Mouse (Mus musculus) R1 (cell line): Measurements from ENCODE around the gene Farp2.
"Not testable (repeated sequence)": the region's sequence is repeated elsewhere in the genome, so short reads cannot be mapped to it uniquely, and the experiment has no call there.

Experiments used
- DNase-seq: peaks from one replicate; pipeline ENCODE4 v3.0.0-alpha.2; 2018; ENCODE audit warnings: low read depth, low spot score

The Farp2 gene

DNA sequence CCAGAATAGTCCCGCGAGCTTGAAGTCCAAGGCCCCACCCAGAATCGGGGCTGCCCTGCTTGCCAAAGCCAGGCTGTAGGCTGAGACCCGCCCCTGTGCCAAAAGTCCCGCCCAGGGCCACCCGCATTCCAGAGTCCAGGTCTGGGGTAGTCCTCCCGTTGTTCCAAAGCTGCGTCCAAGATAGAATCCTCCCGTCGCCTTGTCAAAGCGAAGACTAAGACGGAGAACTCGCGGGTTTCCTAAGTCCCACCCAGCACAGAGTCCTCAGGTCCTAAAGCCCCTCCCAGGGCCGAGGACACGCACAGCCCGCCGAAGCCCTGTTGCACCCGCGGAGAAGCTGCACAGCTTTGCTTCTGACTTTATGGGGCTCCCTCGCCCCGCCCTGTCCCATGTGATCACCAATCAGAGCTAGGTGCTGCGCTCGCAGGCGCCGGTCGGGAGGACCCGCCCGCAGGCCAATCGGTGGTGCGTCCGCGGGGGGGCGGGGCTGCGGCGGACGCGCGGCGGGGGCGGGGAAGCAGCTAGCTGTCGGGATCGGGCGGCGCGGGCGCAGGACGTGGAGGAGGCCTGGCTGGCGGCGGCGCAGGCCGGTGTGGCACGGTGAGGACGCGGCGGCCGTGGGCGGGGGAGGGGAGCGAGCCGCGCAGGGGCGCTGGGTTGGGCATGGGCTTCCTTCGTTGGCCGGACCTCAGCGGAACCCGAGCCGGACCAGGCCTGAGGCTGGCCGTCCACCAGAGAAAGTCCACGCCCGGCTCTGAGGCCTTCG, at the start of gene Farp2:
Gene Farp2, plus strand, starts transcription at position 495 of the 766 bp plus-strand sequence.
- DNase-seq = peak; percentile 98

DNA sequence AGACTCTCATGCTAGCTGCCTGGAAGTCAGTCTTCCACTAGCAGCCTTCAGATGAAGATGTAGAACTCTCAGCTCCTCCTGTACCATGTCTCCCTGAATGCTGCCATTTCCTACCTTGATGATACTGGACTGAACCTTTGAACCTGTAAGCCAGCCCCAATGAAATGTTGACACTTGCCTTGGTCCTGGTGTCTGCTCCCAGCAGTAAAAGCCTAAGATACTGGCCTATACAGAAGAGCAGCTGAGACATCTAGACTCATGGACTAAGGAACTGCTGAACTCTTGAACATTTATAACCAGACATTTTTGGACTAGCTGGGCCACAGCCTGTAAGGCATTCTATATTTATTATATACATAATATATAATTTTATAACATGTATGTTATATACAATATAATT, 46.8 kb upstream of the Farp2 start:
- DNase-seq = no peak

DNA sequence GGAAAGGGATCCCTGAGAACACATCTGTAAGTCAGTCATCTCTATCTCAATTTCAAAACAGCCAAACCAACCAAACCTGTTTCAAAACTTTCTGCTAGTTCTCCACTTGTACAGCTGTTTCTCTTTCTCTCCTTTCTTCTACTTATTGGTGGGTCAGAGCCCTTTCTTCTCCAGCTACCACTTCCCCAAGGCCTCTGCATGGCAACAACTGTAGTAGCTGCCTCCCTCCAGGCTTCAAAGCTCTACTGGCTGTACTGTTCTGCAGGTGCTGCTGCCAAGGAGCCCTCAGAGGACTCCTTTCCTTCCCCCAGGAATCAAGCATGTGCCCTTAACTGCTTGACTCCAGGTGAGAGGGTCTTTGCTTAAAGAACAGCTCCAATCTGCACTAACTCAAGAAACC, 46.1 kb upstream of the Farp2 start:
- DNase-seq = no peak

DNA sequence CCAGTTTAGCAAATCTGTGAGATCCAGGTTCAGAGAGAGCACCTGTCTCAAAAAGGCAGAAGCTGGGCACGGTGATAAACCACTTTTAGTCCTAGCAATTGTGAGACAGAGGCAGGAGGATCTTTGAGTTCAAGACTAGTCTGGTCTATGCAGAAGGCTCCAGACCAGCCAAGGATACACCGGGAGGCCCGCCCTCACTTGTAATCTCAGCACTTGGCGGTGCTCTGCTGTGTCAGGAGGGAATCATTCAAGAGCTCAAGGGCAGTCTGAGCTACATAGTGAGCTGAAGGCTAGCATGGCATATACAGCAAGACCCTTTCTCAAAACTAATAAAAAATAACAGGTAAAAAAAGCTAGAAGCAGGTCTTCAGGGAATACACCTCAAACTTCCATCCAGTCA, 43.3 kb upstream of the Farp2 start:
- DNase-seq = no peak

DNA sequence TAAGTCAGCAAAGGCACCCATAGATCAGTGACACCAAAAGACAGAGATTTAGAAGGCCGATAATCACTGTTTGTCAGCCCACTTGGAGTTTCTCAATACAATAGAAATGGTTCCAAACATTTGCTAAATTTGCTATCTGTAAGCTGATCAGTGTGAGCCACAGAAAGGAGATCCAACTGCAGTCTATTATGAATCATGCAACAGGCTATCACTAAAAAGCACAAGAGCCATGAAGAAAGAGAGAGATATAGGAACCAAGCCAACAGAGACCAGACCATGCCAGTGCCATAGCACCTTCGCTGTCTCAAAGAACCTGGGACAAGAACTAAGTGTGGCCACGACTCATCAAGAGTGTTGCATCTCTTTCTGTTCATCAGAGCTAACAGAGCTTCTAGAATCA, 36.2 kb upstream of the Farp2 start:
- no peak for DNase-seq

DNA sequence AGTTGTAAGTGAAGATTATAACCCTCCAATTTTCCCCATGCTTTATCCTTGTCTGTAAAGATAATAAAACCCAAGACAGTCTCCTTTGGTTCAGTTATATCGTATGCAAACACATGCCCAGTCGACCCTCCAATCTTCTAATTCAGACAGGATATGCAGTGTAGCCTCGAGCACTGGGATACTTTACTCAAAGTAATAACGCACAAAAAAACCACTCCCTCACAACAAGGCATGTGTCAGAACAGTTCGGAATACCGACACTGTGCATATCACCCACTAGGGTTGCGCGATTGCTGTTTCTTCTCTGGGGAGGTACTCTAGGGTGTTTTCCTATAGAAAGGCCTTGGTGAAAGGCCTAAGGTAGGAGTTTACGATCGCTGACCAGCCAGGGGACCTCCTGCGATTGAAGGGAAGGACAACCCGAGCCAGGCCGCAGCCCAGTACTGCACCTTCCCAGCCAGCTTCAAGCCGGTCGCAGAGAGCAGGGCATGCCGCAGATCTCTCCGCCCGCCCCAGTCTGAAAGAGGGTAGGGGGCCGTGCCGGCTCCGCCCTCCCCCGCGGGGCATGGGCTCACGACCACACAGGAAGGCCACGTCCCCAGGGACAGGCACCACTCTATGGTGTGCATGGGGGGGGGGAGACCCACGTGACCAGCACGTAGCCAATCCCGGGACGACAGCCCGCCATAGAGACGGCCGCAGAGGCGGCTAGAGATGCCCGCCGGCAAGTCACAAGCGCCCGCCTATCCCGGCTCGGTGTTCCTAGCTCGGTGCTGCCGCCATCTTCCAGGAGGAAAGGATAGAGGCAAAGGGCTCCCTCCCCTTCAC, 33.9 kb upstream of the Farp2 start:
- DNase-seq = peak; percentile 95

DNA sequence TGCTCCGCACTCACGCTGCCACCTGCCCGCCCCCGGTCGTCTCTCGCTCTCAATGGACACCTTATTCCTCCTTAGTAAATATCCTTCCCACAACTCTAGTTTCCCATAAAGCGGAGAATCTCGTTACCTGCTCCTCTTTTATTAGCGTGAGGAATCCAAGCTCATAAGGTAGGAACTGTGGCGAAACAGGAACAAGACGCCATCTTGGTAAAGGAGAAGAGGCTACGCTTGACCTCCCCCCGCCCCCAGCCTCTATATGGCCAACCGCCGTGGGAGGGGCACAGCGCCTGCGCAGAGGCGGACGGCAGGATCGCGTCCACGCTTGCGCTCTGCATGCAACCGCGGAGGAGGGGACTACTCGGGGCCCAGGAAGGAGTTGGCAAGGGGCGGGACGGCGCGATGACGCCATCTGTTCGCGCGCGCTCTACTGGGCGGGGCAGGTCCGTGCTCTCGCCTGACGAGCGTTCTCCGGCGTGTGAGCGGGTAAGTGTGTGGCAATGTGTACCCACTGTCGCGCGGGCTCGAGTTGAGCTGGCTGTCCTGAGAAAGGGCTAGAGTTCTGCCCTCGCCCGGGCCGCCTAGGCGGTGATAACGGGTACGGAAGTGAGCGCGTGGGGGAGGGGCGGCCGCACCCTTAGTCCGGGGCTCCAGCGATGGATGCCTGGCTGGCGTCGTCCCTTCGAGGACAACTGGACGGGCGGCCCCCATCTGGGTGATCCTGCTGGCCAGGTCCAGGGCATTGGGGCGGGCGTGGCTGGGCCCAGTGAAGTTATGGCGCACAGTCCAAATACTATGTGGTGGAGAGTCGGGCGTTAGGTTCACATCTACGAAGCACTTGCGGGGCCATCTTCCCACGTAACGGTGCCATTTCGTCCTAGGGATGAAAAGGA, 33.0 kb upstream of the Farp2 start, which contains the start of gene Hdlbp:
Gene Hdlbp, minus strand, starts transcription at position 230 of the 890 bp plus-strand sequence.
- DNase-seq = peak; percentile 98

DNA sequence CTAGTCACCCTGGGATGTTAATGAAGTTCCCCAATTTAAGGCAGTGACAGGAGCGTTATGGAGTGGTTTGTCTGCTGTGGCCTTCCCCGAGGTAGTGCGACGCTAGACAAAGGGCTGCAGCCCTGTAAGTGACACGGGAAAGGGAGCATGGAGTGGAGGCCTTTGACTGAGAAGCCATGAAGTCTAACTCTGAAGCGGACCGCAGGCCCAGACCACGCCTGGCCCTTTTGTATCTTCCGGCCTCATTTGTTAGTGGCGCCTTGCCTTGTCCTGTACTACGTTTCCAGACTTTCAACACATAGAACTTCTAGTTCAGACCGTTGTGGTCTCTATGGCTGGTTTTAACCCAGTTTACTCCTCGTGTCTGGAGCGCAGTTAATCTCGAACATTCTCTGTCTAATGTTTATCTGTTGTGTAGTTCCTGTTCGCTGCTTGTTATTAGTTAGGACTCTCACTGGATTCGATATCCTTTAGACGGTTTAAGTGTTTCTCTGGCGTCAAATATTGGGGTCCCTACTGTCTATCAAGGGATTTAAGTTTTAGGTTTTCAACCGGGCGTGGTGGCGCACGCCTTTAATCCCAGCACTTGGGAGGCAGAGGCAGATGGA, 32.3 kb upstream of the Farp2 start:
- DNase-seq = peak; percentile 54

DNA sequence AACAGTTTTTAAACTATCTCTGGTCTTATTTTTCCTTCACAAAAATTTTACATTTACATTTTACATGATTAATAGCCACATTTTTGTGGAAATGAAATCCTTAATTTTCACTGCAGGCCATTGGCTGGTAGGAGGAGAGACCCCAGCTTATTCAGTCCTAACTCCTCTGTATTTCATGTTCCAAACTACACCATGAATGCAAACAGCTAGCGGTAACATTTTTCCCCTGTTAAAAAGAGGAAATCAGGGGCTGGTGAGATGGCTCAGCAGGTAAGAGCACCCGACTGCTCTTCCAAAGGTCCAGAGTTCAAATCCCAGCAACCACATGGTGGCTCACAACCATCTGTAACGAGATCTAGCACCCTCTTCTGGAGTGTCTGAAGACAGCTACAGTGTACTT, 25.6 kb upstream of the Farp2 start:
- DNase-seq = not testable (repeated sequence)

DNA sequence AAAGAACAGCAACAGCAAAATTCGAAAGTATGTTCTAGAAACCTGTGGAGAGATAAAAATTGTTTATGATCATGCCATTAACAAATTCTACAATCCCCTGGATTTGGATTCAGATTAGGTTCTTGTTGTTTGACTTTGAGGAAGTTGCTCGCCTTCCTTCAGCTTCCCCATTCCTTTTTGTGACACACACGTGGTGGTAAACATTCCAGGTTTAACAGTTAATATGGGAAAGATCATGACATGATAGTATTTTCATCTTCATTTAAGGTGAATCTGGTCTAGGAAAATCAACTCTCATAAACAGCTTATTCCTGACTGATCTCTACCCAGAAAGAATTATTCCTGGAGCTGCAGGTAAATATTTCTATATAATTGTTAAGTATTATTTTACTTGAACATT, 16.6 kb upstream of the Farp2 start:
- no peak for DNase-seq

DNA sequence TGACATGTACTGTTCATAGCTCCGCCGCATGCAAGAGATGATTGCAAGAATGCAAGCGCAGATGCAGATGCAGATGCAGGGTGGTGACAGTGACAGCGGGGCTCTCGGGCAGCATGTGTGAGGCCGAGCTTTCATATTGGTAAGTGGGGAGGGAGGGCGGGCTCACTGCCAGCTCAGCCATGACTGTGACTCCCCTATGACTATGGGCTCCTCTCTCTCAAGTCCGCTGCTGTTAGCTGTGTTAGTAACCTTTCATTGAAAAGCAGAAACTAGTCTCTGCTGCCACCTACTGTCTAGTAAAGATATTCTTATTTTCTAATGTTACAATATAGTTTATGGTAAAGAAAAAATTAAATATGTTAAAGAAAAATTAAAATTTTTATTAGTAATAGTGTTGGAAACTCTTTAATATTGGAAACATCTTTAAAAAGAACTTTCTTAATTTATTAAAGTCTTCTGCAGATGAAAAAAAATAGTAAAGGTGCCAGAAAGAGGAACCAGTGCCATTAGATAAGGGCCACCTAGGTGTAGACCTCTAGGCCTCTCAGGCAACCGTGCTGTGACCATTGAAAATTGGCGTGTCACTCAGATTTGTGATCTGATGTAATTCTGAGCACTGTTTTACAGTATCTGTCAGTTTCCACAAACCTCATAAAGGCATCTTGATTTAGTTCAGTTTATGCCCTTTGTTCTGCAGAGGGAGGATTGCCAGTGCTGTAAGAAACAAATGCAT, 4.8 kb upstream of the Farp2 start:
- DNase-seq = peak; percentile 53

DNA sequence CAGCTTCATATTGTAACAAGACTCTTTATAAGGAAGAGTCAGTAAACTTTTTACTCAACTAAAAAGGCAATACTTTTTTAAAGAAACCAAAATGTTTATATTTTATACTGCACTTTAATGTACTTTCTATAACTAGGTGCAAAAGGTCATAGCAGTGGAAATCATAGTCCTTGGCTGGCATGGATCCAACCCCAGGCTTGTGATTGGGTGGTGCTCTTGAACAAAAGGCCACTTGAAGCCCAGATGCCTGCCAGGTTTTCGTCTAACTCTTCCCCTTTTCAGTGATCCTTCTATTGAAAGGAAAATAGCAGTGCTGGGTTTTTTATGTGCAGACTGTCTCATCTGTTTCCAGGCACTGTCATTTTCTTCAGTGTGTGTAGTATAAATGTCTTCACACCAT, 3.3 kb upstream of the Farp2 start:
- not testable (repeated sequence) for DNase-seq

DNA sequence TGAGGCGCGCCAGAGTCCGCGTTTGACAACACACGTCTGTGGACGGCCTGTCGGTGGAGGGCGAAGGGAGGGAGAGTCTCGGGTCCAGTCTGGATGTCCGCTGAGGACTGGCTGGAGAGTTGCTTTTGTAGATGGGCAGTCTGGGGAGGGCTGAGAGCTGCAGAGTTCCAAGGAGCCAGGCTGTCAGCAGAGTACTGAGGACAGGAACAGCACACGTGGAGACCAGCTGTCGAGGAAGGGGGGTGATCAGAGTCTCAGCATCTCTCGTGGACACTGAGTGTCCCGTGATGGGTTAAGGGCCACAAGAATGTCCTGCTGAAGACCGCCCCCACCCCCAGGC, 442 bp downstream of the Farp2 start:
- DNase-seq = no peak

DNA sequence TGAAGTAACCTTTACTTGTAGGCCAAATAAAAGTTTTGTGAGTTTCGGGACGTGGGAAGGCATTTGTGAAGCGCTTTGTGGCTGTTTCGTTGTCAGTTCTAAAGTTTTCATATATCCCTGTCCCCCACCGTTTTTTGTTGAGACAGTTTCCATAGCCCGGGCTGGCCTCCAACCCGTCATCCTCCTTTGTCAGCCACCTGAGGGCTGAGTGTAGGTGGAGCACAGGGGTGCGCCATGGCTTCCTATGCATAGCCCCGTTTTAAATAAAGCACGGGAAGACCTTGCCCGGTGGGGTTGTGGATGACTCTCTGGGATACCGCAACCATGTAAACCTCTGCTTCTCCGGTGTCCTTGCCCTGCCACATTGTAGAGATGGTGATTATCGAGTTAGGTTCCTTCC, 1.3 kb downstream of the Farp2 start:
- no peak for DNase-seq

DNA sequence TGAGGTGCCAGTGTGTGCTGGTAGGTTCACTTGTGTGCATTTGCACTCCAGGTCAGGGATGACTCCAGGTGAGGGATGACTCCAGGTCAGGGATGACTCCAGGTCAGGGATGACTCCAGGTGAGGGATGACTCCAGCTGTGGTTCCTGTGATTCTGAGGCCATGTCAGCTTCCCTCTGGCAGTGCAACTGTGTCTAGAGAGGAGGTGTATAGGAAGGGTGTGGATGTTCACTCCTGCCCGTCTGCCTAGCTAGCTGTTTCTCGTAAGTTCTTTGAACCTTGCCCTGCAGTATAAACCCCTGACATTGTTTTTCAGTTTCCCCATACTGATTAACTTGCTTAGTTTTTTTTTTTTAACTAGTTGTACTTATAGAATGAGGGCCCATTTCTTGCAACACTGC, 9.6 kb downstream of the Farp2 start:
- no peak for DNase-seq

DNA sequence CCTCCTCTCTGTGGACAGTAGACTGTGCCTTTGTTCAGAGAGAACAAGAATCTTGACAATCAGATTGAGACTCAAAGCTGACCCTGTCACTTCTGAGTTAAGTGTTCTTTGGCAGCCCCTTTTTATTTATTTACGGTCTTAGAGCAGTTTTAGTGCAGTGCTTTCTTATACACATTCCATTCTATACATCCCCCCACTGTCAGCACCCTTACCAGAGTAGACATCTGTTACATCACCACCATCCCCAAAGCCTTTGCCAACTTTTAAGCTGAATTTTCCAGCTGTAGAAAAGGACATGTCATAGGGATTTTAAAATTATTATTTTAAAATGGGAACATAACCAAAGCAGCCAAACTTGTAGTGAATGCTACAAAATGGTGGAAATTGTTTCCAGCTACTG, 10.4 kb downstream of the Farp2 start:
- no peak for DNase-seq

DNA sequence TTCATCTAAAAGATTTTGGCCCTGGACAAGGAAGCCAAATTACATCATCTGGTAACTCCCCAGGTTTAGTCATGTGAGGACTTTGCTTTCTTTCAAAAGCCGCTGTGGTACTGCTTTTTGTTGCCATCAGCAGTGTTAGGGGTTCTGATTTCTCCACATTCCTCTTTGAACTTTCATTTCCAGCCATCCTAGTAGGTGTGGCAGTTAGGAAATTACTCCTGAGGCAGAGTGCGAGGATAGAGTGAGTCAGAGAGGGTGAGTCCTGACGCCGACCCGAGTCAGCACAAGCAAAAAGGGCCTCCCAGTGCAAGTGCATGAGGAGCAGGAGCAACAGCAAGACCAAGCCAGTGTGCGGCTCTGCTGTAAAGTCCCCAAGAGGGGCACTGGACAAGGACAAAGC, 17.9 kb downstream of the Farp2 start:
- DNase-seq = no peak

DNA sequence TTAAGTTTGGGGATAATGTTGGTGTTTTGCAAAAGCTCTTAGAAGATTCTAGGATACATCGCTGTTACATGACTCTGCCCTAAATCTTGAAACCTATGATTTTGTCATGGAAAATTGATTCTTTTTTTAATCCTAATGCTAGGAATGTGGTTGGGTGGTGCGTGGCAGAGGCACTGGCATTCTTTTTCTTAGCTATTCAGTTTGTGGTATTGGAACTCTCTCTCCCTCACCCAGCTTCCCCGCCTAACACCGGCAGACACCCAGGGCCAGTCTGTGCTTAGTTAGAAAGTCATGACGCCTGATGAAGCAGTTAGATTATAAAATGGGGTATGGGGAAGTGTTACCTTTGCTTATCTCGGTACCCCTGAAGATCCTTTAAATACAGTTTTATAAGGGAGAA, 25.3 kb downstream of the Farp2 start:
- DNase-seq = no peak

DNA sequence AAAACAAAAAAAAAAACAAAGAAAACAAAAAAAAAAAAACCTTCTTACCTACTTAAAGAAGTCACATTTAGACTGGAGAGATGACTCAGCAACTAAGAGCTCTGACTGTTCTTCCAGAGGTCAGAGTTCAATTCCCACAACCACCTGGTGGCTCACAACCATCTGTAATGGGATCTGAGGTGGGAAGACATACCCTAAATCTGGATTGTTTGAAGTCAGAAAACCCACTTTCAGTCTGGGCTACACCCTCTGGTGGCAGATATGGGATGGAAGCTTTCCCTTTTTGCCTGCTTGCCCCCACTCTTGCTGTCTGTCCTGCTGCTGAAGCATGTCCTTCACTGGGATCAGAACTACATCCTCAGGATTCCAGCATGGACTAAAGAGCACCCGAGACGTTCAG, 31.3 kb downstream of the Farp2 start:
- peak; percentile 54 for DNase-seq

DNA sequence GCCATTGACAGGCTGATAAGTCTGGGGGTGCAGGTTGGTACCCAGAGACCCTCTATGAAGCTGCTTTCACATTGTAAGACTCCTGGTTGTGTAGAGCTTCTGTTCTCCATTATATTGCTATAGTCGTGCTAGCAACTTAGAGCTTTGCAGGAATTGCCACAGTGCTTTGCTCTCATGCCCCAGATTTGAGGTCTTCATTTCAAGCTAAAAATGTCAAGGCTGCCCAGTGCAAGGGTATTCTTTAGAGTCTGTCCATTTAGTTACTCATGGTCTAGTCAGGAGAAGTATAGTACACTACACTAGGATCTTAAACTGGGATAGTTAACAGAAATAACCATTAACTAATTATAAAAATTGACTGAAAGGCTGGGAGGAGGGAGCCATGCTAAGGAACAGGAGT, 35.4 kb downstream of the Farp2 start:
- DNase-seq = no peak

DNA sequence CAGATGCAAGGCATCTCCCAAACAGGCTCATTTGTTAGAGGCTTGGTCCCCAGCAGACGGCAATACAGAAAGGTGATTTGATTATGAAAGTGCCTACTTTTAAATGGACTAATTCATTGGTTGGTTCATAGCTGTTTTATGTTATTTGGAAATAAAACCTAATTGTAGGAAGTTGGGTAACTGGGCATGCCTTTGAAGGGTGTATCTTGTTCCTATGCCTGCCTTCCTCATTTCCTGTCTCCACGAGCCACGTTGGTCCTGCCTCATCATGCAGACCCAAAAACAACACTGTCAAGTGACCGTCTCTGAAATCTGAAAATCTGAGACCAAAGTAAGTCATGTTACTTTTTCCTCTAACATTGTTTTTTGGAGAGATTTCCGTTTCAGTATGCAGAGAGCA, 39.5 kb downstream of the Farp2 start:
- no peak for DNase-seq
